Mouse (Mus musculus) lung, postnatal 10 days (tissue): ENCODE measurements around the gene Npas3.
A peak's percentile ranks its signal among the peaks of the same experiment; 100 is the strongest.

ENCODE experiments used
- DNase-seq: peaks from one replicate; pipeline ENCODE4 v3.0.0; 2021

Npas3 gene

DNA sequence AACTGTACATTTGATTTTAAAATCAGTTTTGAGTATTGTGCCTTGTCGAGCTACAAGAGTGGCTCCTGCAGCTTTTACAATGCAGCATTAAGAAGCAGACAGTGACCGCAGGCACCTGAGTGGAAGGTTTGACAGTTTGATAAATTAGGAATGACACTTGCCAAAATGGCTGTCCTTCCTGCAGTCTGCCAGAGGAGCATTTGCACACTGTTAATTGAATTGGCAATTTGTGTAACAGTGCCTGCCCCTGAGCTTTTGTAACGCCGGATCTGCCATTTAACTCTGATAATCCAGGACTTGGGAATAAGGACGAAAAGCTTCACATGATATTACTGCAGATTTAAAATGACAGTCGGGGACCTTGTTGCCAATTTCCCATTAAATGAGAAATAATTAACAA lies 357.2 kb downstream of the Npas3 start:
- no peak for DNase-seq

- DNase-seq = no peak
These were observed 363.6 kb downstream of the Npas3 start for GRCm38 (mm10) chr12:53612120-53612519.

GRCm38 (mm10) chr12:53621271-53621670 lies 372.8 kb downstream of the Npas3 start:
- no peak for DNase-seq

DNA sequence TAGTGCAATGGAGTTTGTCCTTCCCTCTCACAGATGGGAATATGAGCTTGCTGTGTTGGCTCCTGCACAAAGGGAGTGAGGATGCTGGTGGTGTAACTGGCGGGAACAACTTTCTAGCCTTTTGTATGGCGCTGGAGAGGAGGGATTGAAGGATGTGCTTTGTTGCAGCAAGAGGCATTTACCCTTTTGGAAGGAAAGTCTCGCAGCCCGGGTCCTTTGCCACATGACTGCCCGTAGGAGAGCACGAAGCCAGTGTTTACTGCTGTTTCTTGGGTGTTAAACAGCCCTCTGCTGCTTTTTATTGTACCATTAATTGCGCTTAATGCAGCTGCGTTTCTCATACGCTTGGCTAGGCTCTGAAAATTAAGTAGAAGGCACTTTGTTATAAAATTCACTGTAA lies 375.3 kb downstream of the Npas3 start:
- no peak for DNase-seq

DNA sequence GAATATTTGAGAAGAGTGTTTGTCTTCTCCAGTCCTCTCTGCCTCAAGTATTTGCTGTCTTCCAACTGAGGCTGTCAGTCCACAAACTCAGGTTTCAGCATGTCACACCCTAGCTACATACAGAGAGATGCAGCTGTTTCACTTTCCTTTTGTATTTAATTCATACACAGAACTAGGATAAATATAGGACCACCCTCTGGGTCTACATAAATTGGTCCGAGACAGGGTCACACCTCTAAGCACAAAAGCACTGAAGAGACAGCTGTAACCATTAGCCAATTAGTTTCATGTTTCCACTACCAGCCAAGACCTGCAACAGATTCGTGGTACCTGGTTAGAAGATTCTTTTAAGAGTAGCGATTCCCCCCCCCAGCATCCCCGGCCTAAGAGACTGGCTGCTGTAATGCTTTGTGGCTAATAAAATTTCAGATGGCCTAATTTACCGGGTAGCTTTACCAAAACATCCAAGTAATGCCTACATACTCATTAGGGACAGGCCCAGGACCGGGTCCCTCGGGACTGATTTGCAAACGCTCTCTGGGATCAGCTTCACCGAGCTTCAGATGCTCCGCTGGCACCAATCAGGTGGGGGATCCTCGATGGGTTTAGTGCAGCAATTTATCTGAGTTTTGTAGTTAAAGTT lies 376.0 kb downstream of the Npas3 start:
- no peak for DNase-seq

DNA sequence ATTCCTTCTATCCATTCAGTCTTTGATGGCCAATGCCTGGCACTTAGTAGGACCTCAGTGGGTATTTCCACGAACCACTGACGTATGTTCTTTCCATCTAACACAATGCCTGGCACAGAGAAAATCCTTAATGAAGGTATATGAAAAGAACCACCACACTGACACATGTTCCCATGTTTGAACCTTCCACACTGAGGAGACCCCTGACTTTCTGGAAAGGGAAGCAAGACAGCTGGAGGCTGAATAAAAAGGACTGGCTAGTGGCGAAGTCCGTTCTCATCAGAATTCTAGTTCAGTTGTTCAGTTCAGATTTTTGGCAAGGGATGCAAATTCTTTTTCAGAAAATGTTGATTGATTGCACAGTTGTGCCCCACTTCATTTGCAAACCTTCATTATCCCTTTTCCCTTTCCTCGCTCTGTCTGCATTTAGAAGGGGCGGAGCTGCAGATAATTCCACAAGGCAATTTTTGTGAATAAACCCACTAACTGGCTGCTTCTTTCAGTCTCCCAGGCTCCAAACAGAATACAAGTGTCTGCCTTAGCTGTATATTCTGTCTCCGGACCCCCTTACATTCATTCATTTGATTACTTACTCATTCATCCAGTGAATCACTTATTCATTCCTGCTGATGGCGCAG lies 381.1 kb downstream of the Npas3 start:
- no peak for DNase-seq

DNA sequence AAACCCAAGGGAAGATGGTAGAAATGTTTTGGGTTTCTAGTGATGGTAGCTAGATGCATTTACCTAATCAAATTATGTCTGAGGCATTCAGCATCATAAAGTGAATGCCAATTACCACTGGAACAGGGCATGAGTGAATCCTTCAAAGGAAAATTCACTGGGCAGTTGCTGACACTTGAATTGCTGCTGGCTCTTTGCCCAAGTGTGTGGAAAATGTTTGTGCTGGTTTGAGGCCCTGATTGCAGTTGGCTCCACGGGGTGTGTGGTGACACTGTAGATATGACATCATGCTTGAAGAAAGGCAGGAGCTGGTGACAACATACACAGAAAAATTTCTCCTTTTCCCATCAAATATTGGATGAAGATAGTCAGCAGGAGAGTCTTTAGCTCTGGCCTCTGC lies 382.1 kb downstream of the Npas3 start:
- peak; percentile 44 for DNase-seq

DNA sequence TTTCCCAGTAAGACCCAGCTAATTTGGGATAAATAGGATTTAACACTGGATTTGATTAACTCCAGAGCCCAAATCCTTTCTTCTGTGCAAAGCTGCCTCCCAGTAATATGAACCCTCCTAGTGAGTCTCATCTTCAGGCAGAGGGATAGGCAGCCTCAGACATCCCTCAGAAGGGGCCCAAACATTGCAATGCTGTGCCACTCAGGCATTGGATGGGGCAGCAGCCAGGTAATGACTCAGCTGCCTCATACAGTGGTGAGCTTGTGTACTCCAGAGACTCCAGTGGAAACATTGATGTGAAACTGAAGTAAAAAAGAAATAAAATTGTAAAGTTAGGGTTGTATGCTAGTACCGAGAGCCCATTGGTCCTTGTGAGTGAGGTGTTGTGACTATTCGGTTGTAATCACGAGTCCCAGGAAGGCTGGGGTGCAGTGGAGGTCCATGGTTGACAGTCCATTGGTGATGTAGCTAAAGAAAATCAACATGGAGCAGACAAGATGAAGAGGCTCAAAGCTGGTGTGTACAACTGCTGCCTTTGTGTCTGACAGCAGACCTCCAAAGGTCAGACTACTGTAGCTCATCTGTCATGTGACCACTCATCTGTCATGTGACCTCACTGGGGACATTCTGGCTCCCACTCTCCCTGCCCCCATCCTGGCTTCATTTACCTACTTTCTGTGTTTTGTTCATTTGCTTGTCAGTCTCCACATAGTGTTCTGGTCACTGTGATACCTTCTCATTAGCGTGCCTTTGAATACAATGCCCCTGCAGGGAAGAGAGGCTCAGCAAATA lies 383.0 kb downstream of the Npas3 start:
- no peak for DNase-seq

- no peak for DNase-seq
These were observed 390.1 kb downstream of the Npas3 start for GRCm38 (mm10) chr12:53638571-53638970.

DNA sequence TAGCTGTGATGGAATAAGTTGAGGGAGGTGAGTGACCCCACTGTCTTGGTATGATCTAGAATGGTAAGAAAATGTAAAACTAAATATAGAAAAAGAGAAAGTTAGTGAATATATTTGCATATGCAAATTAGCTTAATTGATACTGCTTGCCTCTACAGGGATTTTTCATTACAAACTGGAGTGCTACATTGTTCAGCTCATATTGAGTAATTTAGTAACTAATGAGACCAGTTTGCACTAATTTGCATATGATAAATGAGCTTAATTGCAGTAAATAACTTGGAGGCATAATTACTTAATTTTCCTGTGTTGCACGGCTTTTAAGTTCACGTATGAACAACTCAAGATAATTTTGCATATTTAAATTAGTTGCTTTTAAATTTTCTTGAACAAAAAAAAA lies 398.8 kb downstream of the Npas3 start:
- DNase-seq = no peak

DNA sequence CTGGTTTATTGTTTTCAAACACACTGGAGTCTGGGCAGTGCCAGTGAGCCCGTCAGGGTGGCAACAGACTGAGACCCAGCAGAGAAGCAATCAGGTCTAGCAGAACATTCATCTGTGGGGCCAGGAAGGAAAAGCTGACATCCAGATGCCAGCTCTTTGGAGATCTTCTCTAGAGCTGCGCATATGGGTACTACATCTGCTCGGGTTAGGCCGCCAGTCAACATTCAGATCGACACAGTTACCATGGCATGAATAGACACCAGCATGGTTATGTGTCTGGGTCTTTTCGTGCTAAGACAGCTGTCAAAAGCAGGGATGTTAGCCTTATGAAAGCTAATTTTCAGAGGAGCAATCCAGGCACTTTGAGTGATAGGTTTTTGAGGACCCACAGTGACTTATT lies 407.8 kb downstream of the Npas3 start:
- no peak for DNase-seq

GRCm38 (mm10) chr12:53664084-53664483 lies 415.6 kb downstream of the Npas3 start:
- DNase-seq = no peak

DNA sequence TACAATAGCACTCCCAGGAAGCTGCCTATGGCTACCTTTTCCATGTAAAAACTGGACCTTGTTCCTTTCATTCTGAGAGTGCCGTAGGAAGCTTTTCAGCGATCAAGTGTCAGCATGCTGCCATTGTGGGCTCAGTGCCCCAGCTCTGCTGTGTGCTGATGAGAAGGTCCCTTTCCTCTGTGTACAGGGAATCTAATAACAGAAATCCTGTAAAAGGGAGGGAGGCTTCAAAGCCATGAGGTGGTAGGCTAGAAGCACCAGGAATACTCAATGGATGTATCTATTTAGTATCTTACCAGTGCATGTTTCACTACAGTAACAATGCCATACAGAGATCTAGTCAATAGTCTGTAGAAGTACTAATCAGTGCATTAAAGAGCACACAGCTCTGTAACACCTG lies 423.4 kb downstream of the Npas3 start:
- DNase-seq = no peak

DNA sequence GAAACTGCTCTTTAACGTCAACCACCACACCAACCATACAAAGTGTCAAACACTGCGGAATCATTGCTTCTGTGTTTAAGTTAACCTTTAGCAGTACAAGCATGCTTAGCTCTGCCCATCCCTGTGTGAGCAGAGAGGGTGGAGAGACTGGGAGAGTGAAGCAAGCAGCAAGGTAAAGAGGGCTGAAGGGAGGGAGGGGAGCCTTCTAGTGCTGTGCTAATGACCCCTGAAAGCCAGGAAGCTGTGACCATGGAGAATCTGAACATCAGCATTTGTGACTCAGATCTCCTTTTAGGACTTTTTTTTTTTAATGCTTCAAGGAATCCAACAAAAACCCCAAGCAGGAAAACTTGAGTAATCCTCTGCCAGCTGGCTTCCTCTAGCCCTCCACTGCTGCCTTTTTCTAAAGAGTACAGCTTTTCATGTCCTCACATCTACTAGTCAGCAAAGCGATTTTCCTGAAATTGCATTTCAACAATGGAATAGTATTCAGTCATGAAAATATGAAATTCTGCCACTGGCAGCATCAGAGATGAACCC lies 428.7 kb downstream of the Npas3 start:
- no peak for DNase-seq

DNA sequence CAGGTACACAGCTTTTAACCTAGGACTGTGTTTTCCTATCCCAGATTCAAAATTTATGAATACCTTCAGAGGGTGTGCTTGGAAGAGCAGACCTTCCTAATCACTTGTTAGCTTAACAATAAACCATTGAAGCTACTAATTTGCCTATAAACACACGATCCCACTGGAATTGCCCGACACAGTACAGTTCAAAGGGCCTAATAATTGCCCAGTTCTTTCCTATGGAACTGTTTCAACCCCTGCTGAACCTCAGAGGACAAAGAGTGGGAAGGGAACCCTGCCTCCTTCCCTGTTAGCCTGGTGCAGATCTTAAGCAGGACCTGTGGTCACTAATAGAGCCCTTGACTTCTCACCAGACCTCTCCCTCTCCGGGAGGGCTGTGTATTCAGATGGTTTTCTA lies 429.7 kb downstream of the Npas3 start:
- no peak for DNase-seq

GRCm38 (mm10) chr12:53679161-53679560 lies 430.7 kb downstream of the Npas3 start:
- DNase-seq = no peak

- DNase-seq = no peak
These were observed 432.0 kb downstream of the Npas3 start for GRCm38 (mm10) chr12:53680501-53680900.

- no peak for DNase-seq
These were observed 433.6 kb downstream of the Npas3 start for GRCm38 (mm10) chr12:53682036-53682435.

- DNase-seq = no peak
These were observed 444.0 kb downstream of the Npas3 start for GRCm38 (mm10) chr12:53692471-53692870.

GRCm38 (mm10) chr12:53694346-53694745 lies 445.9 kb downstream of the Npas3 start:
- no peak for DNase-seq

- DNase-seq = no peak
These were observed 446.8 kb downstream of the Npas3 start for GRCm38 (mm10) chr12:53695324-53695723.

GRCm38 (mm10) chr12:53697645-53698044 lies 449.2 kb downstream of the Npas3 start:
- DNase-seq = no peak

- no peak for DNase-seq
These were observed 450.2 kb downstream of the Npas3 start for GRCm38 (mm10) chr12:53698483-53699227.
